Mouse (Mus musculus): ENCODE measurements around the gene Gm3115. TPM values are rescaled to one million over a fixed set of nuclear protein-coding genes. Genes with fewer than 3 reads are reported as not detected.
"Not testable (repeated sequence)": the region's sequence is repeated elsewhere in the genome, so short reads cannot be mapped to it uniquely, and the experiment has no call there.

Gene Gm3115
- polyA plus RNA-seq (2015; fragmentation: Nextera tagmentation; extraction: Ambion mirVana): not detected in 2 replicates

DNA sequence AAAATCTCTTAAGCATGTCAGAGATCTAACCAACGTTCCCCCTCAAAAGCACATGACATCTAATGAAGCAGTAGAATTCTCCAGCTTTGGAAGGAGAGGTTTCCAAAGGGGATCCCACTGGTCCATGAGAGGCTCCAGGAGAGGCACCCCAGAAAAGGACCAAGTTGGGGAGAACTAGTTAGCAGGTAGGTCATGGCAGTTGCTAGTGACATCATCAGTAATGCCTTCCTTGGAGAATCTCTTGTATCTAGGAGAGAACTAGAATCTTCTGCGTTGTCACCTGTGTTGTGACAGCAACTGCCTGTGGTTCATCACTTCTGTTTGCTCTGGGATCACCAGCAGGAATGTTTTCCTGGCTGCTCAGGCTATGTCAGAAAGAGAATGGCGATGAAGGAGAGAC lies at the start of gene Gm3115:
Gene Gm3115 (plus strand): TSS at position 301 of the 400 bp plus-strand sequence.
- not testable (repeated sequence) for H3K9ac ChIP-seq; H3K9me3 ChIP-seq; H3K4me1 ChIP-seq; H3K27ac ChIP-seq; H3K4me3 ChIP-seq; ATAC-seq (replicated peaks); H3K4me2 ChIP-seq; H3K27me3 ChIP-seq (replicated peaks); H3K36me3 ChIP-seq (replicated peaks)
- 67% methylated on average over 3 of the region's 3 CpGs for WGBS

DNA sequence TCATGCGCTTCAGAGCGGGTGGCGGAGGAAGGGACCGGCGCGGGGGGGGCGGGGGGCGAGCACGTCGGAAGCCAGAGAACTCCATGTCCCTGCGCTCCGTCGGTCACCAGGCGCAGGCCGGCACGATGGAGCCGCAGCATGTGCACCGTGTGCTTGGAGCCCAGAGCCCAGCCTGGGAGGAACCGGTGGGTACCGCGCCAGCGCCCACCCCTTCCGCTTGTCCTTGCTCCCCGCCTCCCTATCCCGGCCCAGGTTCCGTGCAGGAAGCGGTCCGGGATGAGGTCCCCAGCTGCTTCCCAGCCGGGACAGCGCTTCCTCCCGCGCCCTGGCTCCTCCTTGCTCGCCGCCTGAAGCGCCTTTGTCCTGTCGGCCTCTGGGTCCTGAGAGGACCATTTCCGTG lies 26.5 kb downstream of the Gm3115 start, which contains the start of gene Gm8108:
Gene Gm8108 (plus strand): TSS at position 101 of the 400 bp plus-strand sequence.
- not testable (repeated sequence) for H3K4me1 ChIP-seq; H3K36me3 ChIP-seq (replicated peaks); H3K27me3 ChIP-seq (replicated peaks); H3K27ac ChIP-seq; H3K9me3 ChIP-seq; ATAC-seq (replicated peaks)
- WGBS: 2% methylated on average over 33 of the region's 37 CpGs
- Histone ChIP-seq H3K4me3 (peak within 1 kb of the TSS; percentile 46), H3K9ac (peak within 1 kb of the TSS; percentile 47), H3K4me2 (peak within 1 kb of the TSS; percentile 57)

DNA sequence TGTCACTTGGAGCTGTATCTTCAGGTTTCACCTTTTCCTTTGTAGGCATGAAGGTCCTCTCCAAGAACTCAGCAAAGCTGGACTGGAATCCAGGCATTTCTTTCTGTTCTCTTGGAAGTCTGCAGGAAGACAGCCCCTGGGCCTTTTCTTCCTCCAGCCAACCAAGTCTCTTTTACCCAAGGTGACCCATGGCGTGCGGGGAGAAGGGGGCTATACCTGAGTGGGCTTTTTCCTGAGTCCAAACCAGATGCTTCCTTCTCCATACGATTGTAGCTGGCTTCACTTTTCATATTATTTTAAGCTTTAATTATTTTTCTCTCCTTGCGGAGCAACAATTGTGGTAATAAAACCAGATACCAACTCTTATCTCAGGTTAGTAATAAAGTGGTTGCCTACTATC lies 57.7 kb downstream of the Gm3115 start:
- H3K36me3 ChIP-seq (replicated peaks); H3K9ac ChIP-seq; ATAC-seq (replicated peaks); H3K9me3 ChIP-seq; H3K4me1 ChIP-seq; H3K27me3 ChIP-seq (replicated peaks); H3K27ac ChIP-seq; H3K4me3 ChIP-seq; H3K4me2 ChIP-seq: not testable (repeated sequence)
- WGBS: 94% methylated on average over 4 of the region's 4 CpGs

Other genes with a start within 250 kb of the Gm3115 start
- gene Gm3033, start 237.9 kb upstream of the Gm3115 start, polyA plus RNA-seq (2015; fragmentation: Nextera tagmentation; extraction: Ambion mirVana): 0.41 TPM in 1 of 2 replicates, not detected in the other
- not detected in 2 replicates for gene Gm2916, start 199.9 kb upstream of the Gm3115 start, polyA plus RNA-seq (2015; fragmentation: Nextera tagmentation; extraction: Ambion mirVana)
- not detected in 2 replicates for gene Gm3029, start 152.4 kb upstream of the Gm3115 start, polyA plus RNA-seq (2015; fragmentation: Nextera tagmentation; extraction: Ambion mirVana)
- gene Gm3095, start 120.6 kb upstream of the Gm3115 start, polyA plus RNA-seq (2015; fragmentation: Nextera tagmentation; extraction: Ambion mirVana): 0.75 and 2.6 TPM in 2 replicates
- gene Gm3099, start 85.7 kb upstream of the Gm3115 start, polyA plus RNA-seq (2015; fragmentation: Nextera tagmentation; extraction: Ambion mirVana): not detected in 2 replicates
- 3.5 and 4.3 TPM in 2 replicates for gene Gm5796, start 60.2 kb upstream of the Gm3115 start, polyA plus RNA-seq (2015; fragmentation: Nextera tagmentation; extraction: Ambion mirVana)
- 5.3 TPM in 2 replicates for gene Gm8108, start 26.4 kb downstream of the Gm3115 start, polyA plus RNA-seq (2015; fragmentation: Nextera tagmentation; extraction: Ambion mirVana)
- gene Gm3127, start 80.9 kb downstream of the Gm3115 start, polyA plus RNA-seq (2015; fragmentation: Nextera tagmentation; extraction: Ambion mirVana): not detected in 2 replicates
- 8.0 and 10.0 TPM in 2 replicates for gene Gm2974, start 98.5 kb downstream of the Gm3115 start, polyA plus RNA-seq (2015; fragmentation: Nextera tagmentation; extraction: Ambion mirVana)
- gene Gm3138, start 165.5 kb downstream of the Gm3115 start, polyA plus RNA-seq (2015; fragmentation: Nextera tagmentation; extraction: Ambion mirVana): not detected in 2 replicates
- not detected in 2 replicates for gene Gm3149, start 233.2 kb downstream of the Gm3115 start, polyA plus RNA-seq (2015; fragmentation: Nextera tagmentation; extraction: Ambion mirVana)